Mouse (Mus musculus) layer of hippocampus, adult 2 months (tissue): ENCODE results near the gene Magi2. TPM values are rescaled to one million over a fixed set of nuclear protein-coding genes. Genes with fewer than 3 reads are reported as not detected.

Experiments
- DNase-seq, 2 experiments: peaks; one replicate each; pipeline ENCODE4 v3.0.0; 2022; ENCODE audit warnings: low spot score in 2 of 2
- H3K27ac ChIP-seq: fragments of 200-600 bp; 2 replicates; pipeline ENCODE4 v1.8.1; 2022
- H3K4me3 ChIP-seq: fragments of 200-600 bp; 2 replicates; pipeline ENCODE4 v1.8.1; 2022; ENCODE audit warnings: mild to moderate bottlenecking
- CTCF ChIP-seq: fragments of 200-600 bp; conservative IDR thresholded peaks from 2 replicates; pipeline ENCODE4 v1.8.1; 2022; ENCODE audit warnings: antibody characterized with exemption, mild to moderate bottlenecking, moderate library complexity
- total RNA-seq, 2 experiments: library from RNA; stranded (reverse); gene quantifications; 2 replicates each; pipeline ENCODE4 v1.2.3; 2021

The Magi2 gene
- total RNA-seq, 2 experiments from 2014 or later, result 133 to 150 TPM

DNA sequence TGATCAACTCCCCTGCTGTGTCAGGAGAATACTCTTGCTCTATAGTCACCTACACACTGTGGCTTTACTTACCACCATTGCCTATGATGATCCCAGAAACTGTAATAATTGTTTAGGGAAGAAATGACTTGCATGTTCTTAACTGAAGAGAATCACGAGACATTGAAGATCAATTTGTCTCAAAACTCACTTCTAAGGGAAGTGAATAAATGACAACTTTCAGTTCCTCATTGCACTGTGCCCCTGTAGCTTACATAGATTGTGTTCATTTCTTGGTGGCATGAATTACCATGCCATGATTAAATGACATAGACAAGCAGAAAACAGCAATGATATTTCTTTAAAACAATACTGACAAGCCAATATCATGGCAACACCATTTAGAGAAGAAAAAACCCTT is 429.1 kb downstream of the Magi2 start:
- no peak for TF ChIP-seq CTCF
- H3K4me3 ChIP-seq, result no peak overlapping the region
- DNase-seq, result no peak
- H3K27ac ChIP-seq, result no peak overlapping the region

- Histone ChIP-seq H3K4me3 (no peak overlapping the region), H3K27ac (no peak overlapping the region)
- TF ChIP-seq CTCF, result no peak
- no peak for DNase-seq
Measured at GRCm38 (mm10) chr5:19666416-19666815, 439.6 kb downstream of the Magi2 start.

GRCm38 (mm10) chr5:19717296-19717695 is 490.5 kb downstream of the Magi2 start:
- TF ChIP-seq CTCF, result no peak
- H3K4me3 ChIP-seq, result no peak overlapping the region
- no peak for DNase-seq

GRCm38 (mm10) chr5:19726277-19726676 is 499.4 kb downstream of the Magi2 start:
- DNase-seq, result no peak
- no peak overlapping the region for H3K27ac ChIP-seq
- H3K4me3 ChIP-seq, result no peak overlapping the region
- TF ChIP-seq CTCF, result no peak

More at GRCm38 (mm10) chr5:19717296-19717695, 490.5 kb downstream of the Magi2 start:
- no peak overlapping the region for H3K27ac ChIP-seq

- H3K4me3 ChIP-seq, result no peak overlapping the region
- peak; percentile 28 to 58 for DNase-seq
- TF ChIP-seq CTCF, result no peak
- H3K27ac ChIP-seq, result peak overlapping the region; percentile 91
Measured at GRCm38 (mm10) chr5:19745376-19745775, 518.5 kb downstream of the Magi2 start.

DNA sequence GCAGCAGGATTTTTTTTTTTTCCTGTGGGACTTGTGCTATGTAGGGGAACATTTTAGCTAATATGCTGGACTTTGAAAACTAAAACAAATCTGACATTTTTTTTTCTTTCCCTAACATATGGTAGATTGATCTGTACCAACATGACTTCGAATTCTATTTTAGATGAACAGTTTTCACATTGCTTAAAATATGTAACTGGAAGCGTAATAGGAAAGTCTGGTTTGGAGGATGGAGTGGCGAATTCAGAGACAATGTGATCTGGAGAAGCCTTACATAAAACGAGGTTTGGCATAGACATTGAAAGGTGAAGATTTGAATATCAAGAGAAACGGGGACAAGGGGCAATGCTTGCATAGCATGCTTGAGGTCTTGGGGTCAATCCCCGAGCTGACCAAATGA is 519.1 kb downstream of the Magi2 start:
- Histone ChIP-seq H3K4me3 (peak overlapping the region; percentile 39), H3K27ac (peak overlapping the region; percentile 91)
- TF ChIP-seq CTCF, result no peak
- peak; percentile 13 to 16 for DNase-seq

GRCm38 (mm10) chr5:19746865-19747514 is 520.2 kb downstream of the Magi2 start:
- no peak for DNase-seq
- peak overlapping the region; percentile 87 for H3K27ac ChIP-seq
- peak overlapping the region; percentile 20 for H3K4me3 ChIP-seq
- no peak for TF ChIP-seq CTCF

GRCm38 (mm10) chr5:19747631-19748030 is 520.8 kb downstream of the Magi2 start:
- Histone ChIP-seq H3K27ac (peak overlapping the region; percentile 87), H3K4me3 (peak overlapping the region; percentile 20; the same call in 1 of the 2 replicates)
- DNase-seq, result no peak
- no peak for TF ChIP-seq CTCF

- Histone ChIP-seq H3K27ac (peak overlapping the region; percentile 20; the same call in 1 of the 2 replicates), H3K4me3 (no peak overlapping the region)
- no peak for TF ChIP-seq CTCF
- no peak for DNase-seq
Measured at GRCm38 (mm10) chr5:19779224-19779623, 552.4 kb downstream of the Magi2 start.

- Histone ChIP-seq H3K27ac (no peak overlapping the region; the same call in 1 of the 2 replicates), H3K4me3 (no peak overlapping the region)
- TF ChIP-seq CTCF, result no peak
- peak in 1 of 2 experiments; percentile 12 for DNase-seq
Measured at GRCm38 (mm10) chr5:19780076-19780475, 553.2 kb downstream of the Magi2 start.

DNA sequence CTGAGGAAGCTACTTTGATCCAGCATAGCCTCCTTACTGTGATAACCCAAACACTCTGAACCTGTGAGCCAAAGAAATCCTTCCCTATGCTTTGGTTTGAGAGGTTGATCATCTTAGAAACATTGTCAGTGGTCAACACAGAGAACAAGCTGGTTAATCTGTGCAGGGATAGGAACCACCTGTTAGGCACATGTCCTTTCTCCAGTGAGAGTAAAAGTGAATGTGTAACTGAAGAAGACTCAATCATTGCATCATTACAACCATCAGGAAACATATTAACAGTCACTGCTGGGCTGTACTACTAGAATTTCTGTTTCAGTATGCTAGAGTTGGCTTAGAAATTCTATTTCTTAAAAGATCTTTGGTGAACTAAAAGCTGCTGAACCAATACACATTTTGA is 558.5 kb downstream of the Magi2 start:
- DNase-seq, result no peak
- no peak overlapping the region for H3K27ac ChIP-seq
- no peak overlapping the region for H3K4me3 ChIP-seq
- no peak for TF ChIP-seq CTCF

DNA sequence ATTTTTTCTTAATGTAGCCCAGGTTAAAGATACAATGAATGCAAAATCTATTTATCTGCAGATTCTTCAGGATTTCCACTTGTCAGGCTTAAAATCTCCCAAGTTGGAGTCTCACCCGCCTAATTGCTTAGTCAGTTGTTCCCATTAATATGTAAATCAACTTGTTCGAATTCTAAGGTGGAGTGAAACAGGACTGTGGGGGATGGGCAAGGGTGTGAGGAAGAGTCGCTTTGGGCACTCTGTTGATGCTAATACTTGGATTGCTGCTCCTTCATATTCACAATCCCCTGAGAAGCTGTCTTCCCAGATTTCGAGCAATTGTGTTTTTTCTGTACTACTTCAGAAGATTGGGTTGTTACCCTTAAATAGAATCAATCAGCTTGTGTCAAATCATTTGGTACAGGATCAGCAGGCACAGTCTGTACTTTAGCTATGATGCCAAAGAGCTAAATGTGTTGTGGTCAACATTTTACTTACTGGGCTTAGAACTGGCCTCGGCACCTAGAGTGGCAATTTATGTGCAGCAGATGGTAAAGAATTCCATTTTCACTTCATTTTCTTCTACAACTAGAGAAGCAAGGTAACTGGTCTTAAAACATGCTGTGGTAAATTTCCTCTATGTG is 560.8 kb downstream of the Magi2 start:
- DNase-seq, result no peak
- Histone ChIP-seq H3K27ac (no peak overlapping the region), H3K4me3 (no peak overlapping the region)
- TF ChIP-seq CTCF, result no peak

DNA sequence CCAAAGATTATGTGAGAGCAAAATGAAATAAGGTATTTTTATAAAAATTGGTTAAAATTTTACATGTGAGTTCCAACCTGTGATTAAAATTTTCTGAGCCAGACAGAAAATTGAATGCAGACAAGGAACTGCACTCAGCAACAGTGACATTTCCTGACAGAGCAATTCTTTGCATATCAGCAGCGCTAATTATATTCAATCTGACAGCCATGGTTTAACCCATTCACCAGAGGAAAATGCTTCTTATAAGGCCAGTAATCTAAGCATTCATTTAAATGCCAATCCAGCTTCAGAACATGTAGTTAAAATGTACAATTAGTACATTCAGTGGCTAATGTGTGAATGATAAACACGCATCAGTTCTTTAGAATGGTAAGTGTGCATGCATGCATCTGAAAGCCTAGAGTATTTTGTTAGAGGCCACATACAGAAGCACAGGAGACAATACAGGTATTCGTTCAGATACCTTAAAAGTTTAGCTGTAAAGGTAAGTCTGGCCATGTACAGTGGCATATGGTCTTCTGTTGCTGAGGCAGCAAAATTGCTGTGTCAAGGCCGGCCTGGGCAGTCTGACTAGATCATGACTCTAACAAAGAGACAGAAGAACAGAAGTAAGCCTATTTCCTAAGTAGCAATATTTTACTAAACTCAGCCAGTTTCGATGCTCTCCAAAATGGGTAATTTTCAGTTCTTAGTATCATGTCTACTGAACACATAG is 576.4 kb downstream of the Magi2 start:
- no peak overlapping the region for H3K4me3 ChIP-seq
- no peak for TF ChIP-seq CTCF
- H3K27ac ChIP-seq, result no peak overlapping the region
- no peak for DNase-seq
